Mouse (Mus musculus) brain, embryonic 14.5 days (tissue): ENCODE measurements around the gene Celsr1.

Experiments used
- CTCF ChIP-seq: fragments of 200-500 bp; IDR thresholded peaks from 2 replicates; pipeline ENCODE4 v1.5.1; 2012; ENCODE audit warnings: inconsistent platforms, mild to moderate bottlenecking, moderate library complexity, borderline replicate concordance; ENCODE audit not compliant: insufficient read depth, insufficient read length; ENCODE audit errors: extremely low read depth
- POLR2A ChIP-seq: fragments of 200-500 bp; IDR thresholded peaks from 2 replicates; pipeline ENCODE4 v1.6.1; 2012; ENCODE audit warnings: mild to moderate bottlenecking, inconsistent platforms, borderline replicate concordance; ENCODE audit not compliant: poor library complexity, insufficient read depth, insufficient read length, severe bottlenecking; ENCODE audit errors: extremely low read depth

DNA sequence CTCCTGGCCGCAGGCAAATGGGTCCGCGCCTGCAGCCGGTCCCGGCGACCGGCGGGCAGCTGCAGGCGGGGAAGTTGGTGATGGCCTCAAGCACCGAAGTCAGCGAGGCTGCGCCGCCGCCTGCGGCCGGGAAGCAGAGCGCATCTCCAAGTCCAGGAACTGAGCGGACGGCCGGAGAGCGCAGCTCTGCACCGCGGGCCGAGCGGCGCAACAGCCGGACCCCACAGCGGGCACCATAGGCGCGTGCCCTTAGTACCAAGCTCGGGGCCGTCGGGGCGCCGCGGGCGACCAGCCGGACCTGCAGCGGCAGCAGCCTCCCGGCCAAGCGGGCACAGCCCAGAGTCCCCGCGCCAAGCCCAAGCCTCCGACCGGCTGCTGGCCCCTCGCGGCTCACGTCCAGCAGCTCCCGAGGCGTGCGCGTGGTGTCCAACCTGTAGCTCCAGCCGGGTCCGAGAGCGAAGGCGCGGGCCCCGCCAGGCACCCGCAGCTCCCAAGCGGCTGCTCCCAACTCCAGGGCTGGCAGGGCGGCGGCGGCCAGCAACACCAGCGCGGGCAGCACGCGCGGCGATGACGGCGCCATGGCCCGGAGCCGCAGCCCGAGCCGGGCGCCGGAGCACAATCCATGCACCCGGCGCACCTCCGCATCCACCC, at the start of gene Celsr1:
- TF ChIP-seq CTCF (no peak), POLR2A (no peak)
